Mouse (Mus musculus): ENCODE results near the gene Cd101.

The Cd101 gene

DNA sequence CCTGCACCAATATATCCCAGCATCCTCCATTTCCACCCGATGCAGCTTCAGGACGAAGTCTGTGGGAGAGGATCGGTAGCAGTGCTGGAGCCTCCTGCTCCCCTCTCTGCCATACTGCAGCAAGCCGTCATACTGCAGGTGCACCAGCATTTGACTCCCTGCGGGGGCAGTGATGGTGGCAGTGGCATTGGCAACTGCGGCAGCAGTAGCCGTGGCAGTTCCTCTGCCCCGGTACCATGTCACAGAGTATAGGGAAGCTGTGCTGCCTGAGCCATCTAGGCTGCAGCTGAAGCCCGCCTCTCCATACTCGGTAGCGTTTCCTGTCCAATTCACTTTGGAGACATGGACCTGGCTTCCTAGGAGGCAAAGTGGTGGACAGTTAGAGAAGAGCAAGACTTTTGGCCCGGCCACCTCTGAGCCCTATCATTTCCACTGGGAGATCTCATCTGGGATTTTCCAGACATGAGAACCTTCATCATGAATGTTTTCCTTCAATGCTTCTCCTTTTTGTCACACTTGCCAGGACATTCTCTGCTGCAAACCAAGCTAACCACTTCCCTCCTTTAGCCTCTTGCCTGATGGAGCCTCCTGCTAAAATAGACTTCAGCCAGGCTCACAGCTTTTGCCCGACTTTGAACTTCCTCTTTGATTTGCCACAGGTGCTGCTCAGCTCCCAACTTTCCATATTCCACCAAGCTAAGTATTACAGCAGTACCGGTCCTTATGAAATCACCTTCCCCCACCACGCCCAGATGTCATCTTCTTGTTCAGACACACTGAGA, 25.6 kb downstream of the Cd101 start:
- no peak for DNase-seq (ENCODE audit: low read depth)

DNA sequence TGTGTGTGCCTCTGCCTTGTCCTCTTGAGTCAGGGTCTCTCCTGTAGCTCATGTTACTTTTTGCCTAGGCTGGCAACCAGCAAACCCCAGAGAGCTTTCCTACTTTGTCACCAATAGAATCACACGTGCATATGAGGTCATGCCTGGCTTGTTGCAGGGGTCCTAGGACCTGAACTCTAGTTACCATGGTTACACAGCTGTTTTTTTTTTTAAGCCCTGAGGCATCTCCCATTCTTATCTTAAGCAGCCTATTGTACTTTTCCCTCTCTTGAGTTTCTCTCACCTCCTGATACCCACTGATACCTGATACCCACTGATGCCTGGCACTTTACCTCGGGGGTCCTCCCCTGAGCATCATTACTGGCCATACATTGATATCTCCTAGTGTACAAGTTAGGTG, 29.6 kb downstream of the Cd101 start:
- DNase-seq (ENCODE audit: low read depth): no peak

DNA sequence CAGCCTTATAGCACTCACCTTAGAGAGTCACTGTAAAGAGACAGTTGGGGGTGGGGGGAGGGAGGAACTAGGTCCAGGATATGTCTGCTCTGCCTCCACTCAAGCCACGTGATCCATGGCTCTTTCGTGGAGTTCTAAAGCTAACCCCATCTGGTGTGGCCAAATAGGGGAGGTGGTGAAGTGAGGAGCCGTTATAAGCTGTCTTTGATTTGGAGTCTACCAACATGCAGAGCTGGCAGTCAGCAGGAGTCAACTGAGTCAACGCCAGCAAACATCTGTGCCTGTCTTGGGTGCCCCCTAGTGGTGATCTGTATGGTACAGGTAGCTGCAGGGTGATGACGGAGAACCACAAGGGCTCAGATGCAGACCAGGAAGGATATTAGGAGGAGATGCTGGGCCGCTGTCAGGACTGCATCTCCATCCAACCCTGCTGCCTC, 30.4 kb downstream of the Cd101 start:
- DNase-seq (ENCODE audit: low read depth): peak; percentile 77

- DNase-seq (ENCODE audit: low read depth): peak; percentile 8
Observed at GRCm38 (mm10) chr3:100997785-100998570, 31.4 kb downstream of the Cd101 start.

DNA sequence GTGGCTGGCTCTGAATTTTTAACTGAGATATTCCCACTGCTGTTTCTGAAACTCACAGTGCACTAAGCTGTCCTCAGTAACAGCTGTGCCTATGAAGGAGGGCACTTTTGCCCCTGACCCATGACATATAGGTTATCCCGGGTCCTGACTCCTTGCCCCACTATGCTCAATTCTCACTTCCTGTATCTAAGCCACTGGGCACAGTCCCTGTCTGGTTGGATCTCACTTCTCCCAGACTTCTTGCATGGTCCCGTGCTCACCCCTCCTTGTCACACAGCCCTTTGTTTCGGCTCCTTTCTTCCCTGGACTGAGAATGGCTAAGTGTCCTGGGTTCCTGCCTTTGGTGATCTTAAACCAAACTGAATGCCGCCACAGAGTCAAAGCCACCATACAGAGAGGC, 35.1 kb downstream of the Cd101 start:
- DNase-seq (ENCODE audit: low read depth): no peak

GRCm38 (mm10) chr3:100993718-100994117, 35.6 kb downstream of the Cd101 start:
- no peak for DNase-seq (ENCODE audit: low read depth)

DNA sequence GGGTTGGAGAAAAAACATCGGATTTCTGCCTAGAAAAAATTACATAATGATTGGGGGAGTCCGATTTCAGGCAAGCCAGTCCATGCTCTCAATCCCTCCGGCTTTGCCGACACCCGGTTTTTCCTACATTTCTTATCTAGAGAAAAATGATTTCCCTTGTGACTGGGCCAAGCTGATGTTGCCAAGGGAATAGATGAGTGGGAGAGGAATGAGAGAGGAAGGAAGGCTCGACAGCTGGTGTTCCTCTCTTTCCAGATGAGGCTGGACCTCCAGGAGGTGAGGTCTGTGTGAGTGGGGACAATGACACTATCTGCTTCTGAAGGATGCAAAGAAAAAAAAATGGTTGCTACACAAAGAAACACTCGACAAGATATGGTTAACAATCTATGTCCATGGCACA, 36.2 kb downstream of the Cd101 start:
- DNase-seq (ENCODE audit: low read depth): no peak

DNA sequence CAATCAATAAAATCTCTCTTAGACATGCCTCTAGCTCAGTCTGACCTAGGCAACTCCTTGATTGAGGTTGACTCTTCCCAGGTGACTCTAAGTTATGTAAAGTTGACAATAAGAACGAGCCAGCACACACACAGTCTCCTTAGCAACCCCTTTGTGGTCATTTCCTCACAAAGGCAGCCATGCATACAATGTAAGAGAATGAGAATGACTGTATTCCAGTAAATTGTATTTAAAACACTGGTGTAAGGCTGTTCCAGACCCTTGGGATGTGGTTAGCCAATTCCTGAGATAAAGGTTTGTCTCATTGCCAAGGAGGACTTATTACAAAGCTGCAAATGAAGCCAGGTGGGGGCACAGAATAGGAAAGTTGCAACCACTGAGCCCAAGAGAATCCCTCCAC, 39.1 kb downstream of the Cd101 start:
- no peak for DNase-seq (ENCODE audit: low read depth)

DNA sequence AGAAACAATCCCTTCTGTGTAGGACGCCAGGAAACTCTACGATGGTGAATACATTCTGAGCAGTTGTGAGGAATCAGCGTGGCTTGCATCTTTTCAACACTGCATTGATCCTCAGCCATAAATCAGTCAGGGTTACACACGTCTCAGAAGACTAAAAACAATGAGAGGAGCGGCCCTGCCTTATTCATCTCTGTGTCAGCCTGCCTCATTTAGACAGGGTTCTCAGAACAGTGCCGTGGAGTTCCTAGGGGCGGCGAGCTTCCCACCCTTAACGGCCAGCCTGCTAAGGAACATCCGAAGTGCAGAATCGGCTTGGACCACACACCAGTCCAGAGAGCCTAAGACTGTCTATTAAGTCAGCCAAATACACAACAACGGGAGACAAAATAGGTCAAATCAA, 39.9 kb downstream of the Cd101 start:
- no peak for DNase-seq (ENCODE audit: low read depth)

GRCm38 (mm10) chr3:100979290-100979689, 50.1 kb downstream of the Cd101 start:
- DNase-seq (ENCODE audit: low read depth): no peak

DNA sequence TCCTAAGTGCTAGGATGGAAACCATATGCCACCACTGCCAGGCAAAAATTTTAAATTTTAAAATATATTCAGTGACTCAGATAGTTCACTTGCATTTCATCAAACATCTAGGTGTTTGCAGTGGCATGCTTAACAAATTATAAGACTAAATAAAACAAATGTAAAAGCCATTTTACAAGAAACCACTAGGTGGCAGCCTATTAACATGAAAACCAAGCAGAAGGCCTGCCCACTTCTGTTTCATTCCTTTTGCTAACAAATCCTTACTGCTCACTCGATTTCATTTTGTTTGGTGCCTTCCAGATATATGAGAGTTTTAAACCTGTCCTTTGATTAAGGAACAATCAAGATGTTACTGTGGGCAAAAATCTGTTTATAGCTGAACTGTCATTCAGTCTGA, 55.5 kb downstream of the Cd101 start:
- DNase-seq (ENCODE audit: low read depth): peak; percentile 81

DNA sequence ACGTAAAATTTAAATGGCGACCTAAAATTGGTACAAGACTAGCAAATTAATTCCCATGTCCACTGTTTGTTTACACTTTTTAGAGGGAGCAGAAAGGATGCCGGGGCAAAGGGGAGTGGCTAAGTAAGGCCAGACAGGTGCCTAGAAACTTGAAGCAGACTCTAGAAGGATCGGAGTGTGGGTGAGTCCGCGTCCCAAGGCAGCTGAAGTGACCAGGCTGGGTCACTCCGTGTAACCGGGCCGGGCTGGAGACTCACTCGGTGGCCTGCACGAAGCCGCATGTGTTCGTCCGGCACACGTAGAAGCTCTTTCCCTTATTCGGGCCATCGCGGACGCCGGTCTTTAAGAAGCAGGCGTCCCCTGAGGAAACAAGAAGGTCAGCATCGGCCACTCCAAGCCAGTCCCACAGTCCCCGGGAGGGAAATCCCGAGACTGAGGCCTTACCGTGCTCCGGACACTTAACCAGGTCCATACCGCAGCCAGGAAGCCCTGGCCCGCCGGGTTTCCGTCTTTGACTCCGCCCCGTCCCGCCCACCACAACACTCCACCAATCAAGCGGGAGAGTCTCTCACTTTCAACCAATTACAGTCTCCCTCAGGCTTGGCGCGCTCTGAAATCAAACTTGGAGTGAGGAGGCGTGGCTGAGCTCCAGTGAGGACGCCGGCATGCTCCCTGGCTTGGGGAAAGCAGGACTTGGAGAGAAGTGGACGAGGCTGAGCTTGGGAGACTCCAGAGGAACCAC, 60.0 kb downstream of the Cd101 start, which contains the start of gene Ttf2:
Ttf2 (minus strand) TSS at position 488 of the 742 bp plus-strand sequence.
- peak; percentile 98 for DNase-seq (ENCODE audit: low read depth)

DNA sequence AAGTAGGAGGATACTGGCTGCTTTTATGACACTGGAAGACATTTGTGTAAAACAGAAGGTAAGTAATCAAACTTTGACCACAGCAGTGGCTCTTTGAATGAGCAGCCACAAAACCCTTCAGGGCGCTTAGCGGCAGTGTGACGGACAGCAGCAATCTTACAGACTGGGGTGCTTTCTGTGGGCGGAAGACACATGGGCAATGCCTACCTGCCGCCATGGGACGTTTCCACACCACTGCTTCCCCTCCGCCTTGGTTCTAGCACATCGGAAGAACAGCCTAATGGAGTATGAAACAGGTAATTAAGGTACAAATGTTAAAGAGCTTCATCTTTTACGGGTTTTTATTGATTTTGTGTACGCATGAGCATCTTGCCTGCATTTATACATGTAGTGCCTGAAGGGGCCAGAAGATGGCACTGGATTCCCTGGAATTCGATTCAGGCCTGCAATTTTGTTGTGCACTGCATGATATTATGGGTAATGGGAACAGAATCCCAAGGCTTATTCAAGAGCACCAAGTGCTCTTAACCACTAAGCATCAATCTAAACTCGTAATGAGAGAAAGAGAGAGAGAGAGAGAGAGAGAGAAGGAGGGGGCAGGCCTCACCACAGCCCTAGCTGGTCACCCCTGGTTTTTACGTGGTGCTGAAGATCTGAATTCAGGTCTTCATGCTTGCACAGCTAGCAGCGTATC, 65.4 kb downstream of the Cd101 start:
- peak; percentile 81 for DNase-seq (ENCODE audit: low read depth)

DNA sequence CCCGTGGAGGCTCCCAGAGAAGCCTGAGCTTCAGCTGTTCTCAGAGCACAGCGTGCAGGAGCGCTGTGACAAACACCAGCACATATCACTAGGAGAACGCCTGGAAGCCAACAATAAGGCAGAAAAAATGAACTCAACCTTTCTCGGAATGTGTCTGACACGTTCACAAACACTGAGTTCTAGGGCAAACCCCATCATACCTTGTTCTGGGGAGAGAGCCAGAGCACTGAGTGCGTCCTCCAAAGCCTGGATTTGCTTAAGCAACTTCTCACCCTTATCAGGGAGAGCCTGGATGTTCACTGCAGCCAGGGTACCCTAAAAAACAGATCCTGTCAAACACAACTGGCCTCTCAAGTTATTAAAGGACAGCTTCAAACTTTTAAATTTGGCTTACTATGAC, 67.9 kb downstream of the Cd101 start:
- DNase-seq (ENCODE audit: low read depth): no peak

DNA sequence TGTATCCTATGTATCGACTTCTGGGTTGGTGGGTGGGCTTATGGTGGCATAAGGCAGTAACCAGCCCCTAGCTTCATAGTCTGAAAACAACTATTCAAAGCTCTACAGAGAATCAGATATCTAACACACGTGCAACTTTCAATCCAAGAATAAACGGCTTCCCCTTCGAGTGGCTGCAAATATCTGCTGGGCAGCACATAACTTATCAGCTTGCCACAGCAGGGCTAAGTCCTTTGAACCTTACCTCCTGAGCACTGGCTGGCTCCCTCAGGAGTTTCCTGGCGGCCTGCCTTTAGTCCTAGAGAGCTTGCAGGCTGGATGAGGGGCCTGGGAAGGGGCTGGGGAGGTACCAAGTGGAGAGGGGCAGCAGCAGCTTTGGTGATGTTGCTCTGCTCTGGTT, 68.3 kb downstream of the Cd101 start:
- DNase-seq (ENCODE audit: low read depth): no peak

GRCm38 (mm10) chr3:100954616-100955015, 74.7 kb downstream of the Cd101 start:
- DNase-seq (ENCODE audit: low read depth): peak; percentile 27

GRCm38 (mm10) chr3:100951531-100951930, 77.8 kb downstream of the Cd101 start:
- DNase-seq (ENCODE audit: low read depth): no peak

DNA sequence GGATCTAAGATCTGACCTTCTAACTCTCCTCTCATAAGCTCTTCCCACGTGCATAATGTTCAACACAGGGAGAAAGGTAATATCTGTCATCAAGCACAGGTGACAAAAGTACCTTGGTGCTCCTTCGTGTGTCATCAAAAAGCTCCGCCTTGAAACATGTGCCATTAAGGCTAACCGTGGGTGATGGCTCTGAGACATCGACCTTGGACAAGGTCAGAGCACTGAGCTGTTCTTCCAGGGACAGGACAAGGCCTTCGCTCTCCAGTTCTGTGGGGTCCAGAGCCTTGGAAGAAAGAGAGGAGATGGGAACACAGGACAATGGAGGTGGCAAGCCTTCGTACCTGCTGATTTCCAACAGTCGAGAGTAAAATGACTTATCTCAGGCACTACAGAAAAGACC, 82.1 kb downstream of the Cd101 start:
- DNase-seq (ENCODE audit: low read depth): no peak

Measured in NIH3T3 (cell line).